Mouse (Mus musculus): ENCODE data around the gene Cchcr1.

GRCm38 (mm10) chr17:35539540-35539939 is 22.6 kb downstream of the Cchcr1 start:
- TF ChIP-seq POLR2A (IDR thresholded peaks at IDR 0.05; ENCODE audit: borderline replicate concordance, control insufficient read depth, low read depth, low read length): no peak
- TF ChIP-seq CTCF (IDR thresholded peaks at IDR 0.05; ENCODE audit: control insufficient read depth, insufficient read depth, low read length): no peak

Data from bone marrow, adult 2 months (tissue).